Mouse (Mus musculus) kidney, postnatal 14 days (tissue): ENCODE measurements around the gene Ccdc106.

Source experiments
- DNase-seq: peaks from one replicate; pipeline ENCODE4 v3.0.0; 2022; ENCODE audit warnings: mixed read lengths

Gene Ccdc106

DNA sequence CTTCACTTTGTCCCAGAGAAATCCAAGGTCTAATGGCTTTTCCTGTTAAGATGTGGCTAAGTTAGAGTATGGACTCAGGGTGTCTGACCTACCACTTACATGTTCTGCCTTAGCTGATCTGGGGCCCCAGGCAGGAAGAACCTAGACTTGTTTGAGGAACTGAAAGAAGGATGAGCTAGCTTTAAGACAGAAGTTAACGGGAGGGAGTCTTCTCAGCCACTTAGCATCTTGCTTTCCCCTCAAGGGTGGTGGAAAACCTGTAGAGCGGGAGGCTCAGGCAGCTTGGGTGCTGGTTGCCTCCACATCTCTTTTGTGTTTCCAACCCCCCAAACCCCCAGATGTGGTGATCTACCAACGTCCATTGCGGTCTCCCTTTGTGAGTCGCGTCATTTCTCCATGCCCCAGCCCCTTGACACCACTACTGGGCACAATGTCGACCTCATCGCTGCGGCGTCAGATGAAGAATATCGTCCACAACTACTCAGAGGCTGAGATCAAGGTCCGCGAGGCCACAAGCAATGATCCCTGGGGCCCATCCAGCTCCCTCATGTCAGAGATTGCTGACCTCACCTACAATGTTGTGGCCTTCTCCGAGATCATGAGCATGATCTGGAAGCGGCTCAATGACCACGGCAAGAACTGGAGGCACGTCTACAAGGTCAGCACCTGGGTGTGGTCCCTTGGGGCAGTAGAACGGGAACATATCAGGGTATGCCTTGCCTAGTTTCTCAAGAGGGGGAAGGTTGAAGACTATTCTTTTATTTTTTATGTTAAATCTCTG lies 63.2 kb downstream of the Ccdc106 start:
- peak; percentile 31 for DNase-seq

DNA sequence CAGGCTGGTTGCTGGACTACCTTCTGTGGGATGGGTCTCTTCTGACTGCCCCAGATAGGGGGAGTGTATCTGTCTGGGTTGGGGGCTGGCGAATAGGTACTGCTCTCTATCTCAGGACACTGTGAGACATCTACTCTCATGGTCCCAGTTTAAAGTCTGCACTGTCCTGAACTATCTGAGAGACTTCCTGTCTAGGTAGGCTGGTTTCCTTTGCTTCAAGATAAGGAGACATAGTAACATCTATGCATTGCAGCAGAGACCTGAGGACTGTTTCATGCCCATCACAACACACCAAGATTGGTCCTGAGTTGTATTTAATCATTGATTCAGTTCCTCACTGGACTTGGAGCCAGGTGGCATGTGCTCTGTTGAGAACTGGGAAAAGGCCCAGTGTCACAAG lies 65.2 kb downstream of the Ccdc106 start:
- no peak for DNase-seq

DNA sequence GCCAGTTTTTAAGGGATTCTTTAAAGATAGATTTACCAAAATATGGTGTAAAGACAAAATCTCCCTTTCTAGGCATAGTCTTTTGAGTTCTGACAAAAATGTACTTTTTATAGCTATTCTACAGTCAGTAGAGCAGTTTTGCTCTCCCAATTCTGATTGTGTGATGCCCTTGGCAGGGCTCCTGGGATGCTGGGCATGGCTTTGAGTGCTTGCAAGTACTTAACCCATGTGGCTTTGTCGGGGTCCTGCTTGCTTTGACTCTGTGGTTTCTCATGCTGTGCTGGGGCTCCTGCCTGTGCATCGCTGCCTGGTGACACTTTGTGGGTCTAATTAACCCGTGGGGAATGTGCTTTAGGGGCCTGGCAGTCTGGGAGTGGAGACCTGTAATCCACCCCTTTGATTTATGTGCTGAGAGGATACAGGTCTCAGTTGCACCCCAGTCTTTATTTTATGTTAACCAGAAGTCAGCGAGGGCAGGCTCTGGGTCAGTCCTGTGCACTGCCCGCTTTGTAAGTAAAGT lies 66.6 kb downstream of the Ccdc106 start:
- no peak for DNase-seq

DNA sequence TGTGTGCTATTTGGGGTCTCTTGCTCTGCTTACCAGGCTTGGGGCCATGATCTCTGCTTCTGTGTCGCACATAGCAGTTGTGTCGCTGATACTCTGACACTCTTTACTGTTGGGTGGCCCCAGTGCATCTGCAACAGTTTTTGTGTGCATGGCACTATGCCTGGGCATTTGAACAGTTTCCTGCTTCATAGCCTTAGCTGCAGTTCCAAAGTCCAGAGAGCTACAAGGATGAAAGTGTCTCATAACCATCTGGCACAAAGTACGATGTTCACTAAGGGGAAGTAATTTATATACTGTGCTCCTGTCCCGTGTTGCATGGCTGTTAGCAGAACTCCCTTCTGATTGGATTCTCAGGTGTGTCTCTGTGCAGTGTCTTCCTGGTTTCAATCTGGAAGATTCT lies 67.5 kb downstream of the Ccdc106 start:
- peak; percentile 35 for DNase-seq

DNA sequence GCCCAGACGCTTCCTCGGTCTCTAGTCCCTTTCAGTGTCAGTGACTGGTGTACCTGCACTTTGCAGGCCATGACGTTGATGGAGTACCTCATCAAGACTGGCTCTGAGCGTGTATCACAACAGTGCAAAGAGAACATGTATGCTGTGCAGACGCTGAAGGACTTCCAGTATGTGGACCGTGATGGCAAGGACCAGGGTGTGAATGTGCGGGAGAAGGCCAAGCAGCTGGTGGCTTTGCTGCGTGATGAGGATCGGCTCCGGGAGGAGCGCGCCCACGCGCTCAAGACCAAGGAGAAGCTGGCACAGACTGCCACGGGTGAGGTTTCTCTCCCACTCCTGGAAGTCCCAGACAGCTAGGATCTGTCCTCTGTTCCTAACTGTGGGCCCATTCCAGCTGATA lies 69.5 kb downstream of the Ccdc106 start:
- no peak for DNase-seq

DNA sequence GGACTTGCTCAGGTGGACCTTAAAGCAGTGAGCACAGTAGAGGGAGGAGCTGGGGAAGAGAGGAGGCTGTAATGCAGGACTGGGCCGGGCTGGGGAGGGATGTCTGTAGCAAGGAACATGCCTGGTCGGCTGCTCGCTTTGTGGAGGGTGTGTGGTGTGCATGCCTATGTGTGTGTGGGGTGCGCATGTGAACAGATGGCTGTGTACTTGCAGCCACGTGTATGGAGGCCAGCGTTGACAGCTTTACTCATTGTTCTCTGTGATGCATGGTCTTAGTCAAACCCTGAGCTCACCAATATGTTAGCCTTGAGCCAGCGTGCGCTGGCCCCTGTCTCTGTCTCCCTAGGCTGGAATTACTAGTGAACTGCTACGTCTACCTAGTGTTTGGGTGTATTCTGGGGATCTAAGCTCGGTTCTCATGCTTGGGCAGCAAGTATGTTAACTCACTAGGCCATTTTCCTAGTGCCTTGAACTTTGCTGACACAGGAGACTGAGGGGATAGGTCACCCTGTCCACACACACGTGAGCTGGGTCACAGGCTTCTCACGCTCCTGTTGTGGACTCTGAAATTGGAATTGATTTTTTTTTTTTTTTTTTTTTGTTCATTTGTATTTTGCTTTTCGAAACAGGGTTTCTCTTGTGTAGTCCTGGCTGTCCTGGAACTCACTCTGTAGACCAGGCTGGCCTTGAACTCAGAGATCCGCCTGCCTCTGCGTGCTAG lies 70.8 kb downstream of the Ccdc106 start:
- DNase-seq: no peak

DNA sequence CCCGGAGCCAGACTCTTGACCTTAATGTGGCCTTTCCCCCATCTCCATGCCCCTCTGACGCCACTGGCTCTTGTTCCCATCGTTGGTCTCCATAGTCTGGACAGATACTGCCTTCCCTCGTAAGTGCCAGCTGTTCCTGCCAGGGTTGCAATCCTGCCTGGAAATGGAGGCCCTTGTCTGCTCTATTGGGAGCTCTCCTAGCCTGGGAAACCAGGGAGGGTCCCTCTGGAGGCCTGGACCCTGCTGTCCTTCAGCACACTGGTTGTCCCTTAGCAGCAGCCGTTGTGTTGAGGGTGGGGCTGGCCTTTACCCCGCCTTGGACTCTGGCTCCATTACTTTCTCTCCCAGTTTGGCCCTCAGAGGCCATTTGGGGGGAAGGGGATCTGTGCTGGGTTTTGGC lies 72.0 kb downstream of the Ccdc106 start:
- no peak for DNase-seq

DNA sequence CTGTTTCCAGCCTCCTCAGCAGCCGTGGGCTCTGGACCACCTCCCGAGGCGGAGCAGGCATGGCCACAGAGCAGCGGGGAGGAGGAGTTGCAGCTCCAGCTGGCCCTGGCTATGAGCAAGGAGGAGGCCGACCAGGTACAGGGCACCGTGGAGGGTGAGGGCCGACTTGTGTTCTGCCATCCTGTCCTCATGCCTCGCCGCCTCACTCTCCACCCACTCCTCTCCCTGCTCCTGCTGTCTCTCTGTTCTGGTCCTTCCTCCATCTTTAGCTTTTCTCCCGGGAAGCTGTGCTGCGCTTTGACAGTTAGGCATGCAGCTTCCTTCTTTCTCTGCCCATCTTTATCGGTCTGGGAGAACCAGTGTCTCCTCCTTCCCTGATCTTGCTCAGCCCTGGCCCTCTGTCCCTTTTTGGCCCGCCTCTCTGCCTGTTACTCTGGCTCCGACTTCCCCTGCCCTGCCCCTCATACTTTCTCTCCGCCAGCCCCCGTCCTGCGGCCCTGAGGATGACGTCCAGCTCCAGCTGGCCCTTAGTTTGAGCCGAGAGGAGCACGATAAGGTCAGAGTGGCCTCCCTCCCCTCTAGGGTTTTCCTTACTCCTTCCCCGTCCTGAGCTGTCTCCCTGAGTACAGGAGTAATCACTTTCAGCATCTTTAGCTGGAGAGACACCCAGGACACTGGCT lies 72.6 kb downstream of the Ccdc106 start:
- DNase-seq: peak; percentile 44

DNA sequence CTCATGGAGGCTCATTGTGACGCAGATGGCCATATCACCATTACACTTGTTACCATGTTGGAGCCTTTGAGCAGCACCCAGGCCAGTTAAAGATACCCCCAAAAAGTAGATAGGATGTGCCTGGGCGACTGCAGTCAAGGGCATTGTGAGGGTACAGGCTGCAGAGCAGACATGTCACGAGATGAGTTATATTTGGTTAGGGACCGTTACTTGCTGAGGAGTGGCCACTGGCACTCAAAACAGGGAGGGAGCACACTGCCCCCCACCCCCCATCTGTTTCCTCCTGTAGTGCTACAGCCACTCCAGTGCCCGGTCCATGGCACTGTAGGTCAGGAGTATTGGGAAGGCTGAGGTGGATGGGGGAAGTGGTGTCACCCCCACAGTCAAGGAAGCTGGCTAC lies 78.4 kb downstream of the Ccdc106 start:
- DNase-seq: no peak

DNA sequence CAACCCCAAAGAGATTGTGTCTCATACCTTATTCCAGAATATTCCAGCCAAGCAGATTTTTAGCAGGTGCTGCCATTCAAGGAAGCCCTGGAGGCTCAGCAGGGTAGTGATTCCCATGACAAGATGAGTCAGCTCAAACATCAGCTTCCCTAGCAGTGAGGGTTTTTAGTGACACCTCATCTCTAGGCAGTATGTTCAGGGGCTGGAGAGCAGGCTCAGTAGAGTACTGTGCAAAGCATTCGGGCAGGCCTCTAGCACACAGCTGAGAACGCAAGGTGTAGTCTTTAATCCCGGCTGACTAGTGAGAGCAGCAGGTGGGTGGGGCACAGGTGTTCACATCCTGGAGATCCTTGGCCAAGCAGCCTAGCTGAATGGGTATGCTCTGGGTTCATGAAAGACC lies 79.4 kb downstream of the Ccdc106 start:
- no peak for DNase-seq

DNA sequence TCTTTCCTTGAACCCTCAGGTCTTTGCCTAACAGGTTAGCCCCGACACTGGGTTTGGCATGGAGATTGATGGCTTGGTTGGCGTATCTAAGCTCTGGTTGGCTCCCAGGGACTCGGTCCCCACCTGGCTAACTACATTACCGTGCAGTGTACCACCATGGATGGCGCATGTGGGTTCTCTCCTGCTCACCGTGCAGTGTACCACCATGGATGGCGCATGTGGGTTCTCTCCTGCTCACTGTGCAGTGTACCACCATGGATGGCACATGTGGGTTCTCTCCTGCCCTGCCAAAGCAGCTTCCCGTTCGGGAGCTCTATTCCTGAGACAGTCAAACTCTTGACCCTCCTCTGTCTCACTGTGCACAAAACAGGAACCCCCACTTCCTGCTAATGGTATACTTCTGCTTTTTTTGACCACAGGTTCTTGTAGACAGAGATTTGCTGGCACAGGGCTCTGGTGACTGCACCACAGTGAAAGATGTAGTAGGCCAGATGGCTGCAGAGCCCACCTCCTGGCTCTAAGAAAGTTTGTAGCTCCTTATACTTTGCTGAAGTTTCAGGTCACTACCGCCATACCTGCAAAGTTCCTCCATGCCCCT lies 80.8 kb downstream of the Ccdc106 start:
- DNase-seq: no peak

DNA sequence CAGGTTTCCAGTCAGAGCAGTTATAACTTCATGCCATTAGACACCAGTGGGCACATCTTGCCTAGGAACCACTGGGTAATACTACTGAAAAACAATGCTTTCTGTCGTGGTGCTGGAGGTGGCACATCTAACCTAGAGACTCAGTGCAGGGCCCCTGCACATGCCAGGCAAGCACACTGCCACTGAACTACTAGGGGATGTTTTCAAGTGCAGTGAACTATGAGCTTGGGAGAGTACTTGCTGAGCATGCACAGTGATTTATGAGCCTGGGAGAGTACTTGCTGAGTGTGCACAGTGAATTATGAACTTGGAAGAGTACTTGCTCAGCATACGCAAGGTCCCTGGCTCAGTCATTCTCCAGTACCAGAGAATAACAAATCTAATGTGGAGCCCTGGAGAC lies 82.2 kb downstream of the Ccdc106 start:
- DNase-seq: no peak

DNA sequence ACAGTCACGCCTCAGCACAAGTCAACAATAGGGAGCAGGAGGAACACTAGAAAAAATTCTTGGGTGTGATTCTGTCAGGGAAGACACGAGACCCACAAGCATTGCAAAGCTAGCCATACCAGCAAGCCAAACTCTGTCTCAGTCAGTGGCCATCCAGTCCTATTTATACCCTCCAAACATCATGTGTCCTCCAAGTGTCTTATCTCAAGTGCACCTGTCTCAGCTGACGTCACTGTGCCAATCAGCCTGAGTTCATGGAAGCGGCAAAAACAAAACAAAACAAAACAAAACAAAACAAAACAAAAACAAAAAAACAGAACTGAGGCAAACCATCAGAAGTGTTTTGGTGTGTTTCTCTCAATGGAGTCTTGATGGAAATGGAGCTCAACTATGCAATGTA lies 87.9 kb downstream of the Ccdc106 start:
- DNase-seq: no peak

DNA sequence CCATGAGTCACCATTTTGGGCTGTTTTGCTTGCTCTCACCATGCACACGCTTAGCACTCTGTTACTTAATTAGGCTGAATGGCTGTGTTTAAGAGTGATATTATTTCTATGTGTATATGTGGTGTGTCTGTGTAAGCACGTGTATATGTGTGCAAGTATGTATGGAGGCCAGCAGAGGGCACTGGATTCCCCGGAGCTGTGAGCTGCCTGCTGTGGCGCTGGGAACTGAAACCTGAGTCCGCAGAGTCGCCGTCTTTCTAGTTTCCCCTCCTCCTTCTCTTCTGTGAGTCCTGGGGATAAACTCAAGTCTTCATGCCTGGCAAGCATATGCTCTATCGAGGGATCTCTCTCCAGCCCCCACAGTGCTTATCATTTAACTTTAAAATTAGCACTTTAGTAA lies 88.9 kb downstream of the Ccdc106 start:
- no peak for DNase-seq
